Mouse (Mus musculus): ENCODE measurements around the gene Timmdc1.
"Not testable (repeated sequence)": the region's sequence is repeated elsewhere in the genome, so short reads cannot be mapped to it uniquely, and the experiment has no call there.

Gene Timmdc1

DNA sequence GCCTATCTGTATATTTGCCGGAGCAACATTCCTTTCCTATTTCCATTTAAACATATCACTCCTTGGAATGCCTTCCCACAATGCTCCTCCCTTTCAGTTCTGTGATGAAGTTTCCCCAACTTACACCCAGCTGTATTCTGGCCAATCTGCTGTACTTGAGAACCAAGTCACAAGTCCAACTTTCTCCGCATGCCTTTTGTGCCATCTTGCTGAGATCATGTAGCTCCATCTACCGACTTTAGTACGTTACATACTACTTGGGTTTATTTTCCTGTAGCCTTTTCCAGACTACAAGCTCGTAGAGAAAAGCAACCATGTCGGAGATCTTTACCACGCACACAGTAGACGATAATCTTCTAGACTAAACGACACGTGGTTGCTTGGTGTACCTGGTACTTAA, 28.6 kb downstream of the Timmdc1 start:
- no peak for DNase-seq

DNA sequence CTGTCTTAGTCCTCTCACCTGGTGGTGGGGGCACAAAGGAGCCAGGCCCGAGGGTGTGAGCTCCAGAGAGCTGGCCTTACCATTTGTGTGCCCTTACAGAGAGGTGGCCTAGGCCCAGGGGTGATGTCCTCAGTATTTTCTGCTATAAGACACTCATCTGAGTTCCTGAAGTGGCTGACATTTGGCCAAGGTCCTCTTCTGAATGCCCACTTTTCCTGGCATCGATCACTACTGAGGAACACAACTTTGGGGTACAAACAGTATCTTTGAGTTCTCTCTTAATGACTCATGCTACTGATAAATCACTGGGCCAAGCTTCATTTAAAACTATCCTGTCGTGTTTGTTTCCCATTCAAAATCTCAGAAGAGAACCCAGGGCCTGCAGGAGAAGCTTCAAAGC, 29.9 kb downstream of the Timmdc1 start:
- DNase-seq, result no peak

DNA sequence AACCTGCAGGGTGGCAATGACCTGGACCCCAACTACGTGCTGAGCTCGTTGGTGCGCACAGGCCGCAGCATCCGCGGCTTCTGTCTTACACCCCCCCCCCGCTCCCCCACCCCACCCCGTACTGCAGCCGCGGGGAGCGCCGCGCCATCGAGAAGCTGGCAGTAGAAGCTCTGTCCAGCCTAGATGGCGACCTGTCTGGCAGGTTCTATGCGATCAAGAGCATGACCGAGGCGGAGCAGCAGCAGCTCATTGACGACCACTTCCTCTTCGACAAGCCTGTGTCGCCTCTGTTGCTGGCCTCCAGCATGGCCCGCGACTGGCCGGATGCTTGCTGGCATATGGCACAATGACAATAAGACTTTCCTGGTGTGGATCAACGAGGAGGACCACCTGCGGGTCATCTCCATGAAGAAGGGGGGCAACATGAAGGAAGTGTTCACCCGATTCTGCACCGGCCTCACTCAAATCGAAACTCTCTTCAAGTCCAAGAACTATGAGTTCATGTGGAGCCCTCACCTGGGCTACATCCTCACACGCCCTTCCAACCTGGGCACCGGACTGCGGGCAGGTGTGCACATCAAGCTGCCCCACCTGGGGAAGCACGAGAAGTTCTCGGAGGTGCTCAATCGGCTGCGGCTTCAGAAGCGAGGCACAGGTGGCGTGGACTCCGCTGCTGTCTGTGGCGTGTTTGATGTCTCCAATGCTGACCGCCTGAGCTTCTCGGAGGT, 38.7 kb downstream of the Timmdc1 start:
- peak; percentile 10 to 14 for DNase-seq

DNA sequence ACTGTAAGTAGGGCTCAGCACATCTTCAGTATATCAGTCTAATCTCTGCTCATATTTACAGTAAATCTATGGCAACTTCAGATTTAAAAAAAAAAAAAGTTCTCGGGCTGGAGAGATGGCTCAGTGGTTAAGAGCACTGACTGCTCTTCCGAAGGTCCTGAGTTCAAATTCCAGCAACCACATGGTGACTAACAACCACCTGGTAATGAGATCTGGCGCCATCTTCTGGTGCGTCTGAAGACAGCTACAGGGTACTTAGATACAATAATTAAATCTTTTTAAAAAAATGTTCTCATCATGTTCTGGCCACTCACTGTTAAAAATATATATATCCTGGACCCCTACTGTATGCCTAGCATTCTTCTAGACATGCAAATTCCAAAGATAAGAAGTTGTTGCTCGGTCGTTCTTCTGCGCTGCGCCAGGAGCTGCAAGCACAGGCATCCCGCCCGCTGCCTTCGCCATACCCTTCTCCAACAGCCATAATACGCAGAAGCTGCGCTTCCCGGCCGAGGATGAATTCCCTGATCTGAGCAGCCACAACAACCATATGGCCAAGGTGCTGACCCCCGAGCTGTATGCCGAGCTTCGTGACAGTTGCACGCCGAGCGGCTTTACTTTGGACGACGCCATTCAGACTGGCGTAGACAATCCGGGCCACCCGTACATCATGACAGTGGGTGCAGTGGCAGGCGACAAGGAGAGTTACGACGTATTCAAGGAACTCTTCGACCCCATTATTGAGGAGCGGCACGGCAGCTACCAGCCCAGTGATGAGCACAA, 39.5 kb downstream of the Timmdc1 start:
- DNase-seq, result peak; percentile 32 to 33

DNA sequence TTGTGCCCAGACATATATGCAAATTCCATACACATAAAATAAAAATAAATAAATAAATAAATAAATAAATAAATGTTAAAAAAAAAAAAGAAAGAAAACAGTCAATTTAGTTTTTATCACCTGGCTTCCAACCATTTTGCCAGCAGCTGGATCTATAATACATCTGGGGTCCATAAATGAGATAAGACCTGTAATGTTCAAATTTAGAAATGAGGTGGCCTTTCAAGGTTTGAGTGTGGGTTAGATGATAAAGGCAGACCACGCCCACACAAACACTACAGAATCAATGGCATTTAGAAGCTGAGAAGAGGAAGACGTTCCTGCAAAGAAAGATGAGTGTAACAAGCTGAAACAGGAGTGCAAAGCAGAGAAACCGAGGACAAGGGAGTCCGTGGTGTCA, 41.1 kb downstream of the Timmdc1 start:
- no peak for DNase-seq

DNA sequence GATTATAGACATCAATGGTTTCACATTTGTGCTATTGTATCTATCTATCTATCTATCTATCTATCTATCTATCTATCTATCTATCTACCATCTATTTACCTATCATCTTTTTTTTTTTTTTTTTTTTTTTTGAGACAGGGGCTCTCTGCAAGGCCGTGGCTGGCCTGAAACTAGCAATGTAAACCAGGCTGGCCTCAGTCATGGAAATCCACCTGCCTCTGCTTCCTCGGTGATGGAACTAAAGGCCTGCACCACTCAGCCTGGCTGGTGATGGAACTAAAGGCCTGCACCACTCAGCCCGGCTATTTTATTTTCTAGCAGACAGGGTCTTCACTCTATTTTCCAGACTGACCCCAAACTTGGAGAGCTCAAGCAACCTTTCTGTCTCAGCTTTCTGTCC, 44.2 kb downstream of the Timmdc1 start:
- DNase-seq, result no peak

DNA sequence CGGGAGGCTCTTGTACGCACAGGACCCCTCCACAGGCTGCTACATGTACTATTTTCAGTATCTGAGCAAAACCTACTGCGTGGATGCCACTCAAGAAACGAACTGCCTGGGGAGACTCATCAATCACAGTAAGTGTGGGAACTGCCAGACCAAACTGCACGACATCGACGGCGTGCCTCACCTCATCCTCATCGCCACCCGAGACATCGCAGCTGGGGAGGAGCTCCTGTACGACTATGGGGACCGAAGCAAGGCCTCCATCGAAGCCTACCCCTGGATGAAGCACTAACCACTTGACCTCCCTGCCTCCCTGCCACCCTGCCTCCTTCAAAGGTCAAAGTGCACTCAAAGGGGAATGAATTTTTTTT, 45.2 kb downstream of the Timmdc1 start:
- DNase-seq, result not testable (repeated sequence)

DNA sequence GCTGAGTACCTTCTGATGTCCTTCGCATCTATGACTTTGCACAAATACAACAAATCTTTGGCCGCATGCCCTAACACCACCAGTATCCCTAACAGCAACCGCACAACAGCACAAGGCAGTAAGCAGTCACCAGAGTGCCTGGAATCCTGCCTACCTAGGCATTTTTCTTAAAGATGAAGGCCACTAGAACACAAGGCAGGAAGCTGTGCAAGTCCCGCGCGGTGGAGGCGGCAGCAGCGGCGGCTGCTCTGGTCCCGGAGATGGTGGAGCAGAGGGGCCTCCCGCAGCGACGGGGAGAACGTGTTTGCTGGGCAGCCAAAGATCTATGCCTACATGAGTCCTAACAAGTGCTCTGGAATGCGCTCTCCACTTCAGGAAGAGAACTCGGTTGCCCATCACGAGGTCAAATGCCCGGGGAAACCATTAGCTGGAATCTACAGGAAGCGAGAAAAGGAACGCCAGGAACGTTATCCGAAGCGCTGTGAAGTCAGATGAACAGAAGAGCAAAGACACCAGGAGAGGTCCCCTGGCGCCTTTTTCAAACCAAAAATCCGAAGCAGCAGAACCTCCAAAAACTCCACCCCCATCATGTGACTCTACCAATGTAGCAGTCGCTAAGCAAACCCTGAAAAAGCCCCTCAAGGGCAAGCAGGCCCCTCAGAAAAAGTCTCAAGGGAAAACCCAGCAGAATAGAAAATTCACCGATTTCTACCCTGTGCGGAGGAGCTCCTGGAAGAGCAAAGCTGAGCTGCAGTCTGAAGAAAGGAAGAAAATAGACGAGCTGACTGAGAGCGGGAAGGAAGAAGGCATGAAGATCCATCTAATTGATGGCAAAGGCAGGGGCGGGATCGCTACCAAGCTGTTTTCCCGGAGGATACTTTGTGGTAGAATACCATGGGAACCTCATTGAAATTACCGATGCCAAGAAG, 45.9 kb downstream of the Timmdc1 start:
- DNase-seq, result peak; percentile 51 to 61

DNA sequence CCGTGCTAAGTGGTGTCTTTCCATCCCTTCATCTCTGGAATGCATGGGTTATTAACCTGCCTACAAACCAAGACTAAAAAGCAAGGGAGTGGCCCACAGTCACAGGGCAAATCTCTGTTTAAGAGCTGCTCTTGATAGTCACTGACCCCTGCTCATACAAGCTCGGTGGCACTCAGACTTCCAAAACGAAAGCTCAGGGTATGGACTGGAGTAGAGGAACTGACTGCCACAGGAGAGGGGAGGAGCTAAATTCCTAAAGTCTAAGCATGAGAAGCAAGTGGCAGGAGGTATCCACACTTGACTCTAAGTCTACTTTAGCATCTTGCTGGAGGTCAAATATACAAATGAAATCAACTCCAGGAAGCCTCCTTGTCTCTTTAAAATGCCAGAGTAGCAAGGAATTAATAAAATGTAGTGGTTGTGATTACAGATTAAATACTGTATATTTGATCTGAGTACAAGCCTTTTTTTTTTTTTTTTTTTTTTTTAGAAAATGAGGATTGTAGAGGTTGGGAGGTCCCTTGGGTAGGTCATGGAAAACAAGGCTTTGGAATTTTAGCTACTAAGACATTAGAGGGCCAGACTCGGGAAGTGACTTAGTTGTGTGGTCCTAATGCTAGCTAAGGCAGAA, 46.7 kb downstream of the Timmdc1 start:
- DNase-seq, result no peak

DNA sequence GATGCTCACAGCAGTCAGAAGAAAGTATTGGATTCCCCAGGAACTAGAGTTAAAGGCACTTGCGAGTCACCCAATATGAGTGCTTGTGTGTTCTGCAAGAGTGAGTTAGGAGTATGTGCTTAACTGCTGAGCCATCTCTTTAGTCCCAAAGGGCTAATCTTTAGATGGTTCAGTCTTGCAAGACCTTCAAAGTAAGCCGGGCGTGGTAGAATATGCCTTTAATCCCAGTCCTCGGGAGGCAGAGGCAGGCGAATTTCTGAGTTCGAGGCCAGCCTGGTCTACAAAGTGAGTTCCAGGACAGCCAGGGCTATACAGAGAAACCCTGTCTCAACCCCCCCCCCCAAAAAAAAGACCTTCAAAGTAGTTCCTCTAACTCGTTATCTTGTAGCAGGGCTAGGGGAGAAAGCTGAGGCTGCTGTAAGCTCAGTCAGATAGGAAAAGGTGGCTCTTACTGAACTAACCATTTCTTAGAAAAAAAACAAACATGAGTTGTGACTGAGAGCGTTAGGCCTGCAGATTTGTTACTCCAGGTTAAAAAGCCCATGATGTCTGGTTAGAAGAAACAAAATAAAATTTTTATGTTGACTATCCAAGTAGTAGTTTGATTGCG, 47.7 kb downstream of the Timmdc1 start:
- no peak for DNase-seq

DNA sequence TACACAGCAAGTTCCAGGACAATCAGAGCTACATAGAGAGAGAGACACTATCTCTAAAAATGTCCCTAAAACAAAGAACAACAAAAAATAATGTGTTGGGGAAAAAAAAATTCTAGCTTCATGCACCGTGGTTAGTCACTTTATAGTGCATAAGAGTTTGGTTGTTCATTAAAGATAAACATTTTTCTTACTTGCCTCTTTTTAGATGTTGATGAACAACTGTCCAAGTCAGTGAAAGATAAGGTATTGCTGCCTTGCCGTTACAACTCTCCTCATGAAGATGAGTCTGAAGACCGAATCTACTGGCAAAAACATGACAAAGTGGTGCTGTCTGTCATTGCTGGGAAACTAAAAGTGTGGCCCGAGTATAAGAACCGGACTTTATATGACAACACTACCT, 48.8 kb downstream of the Timmdc1 start:
- no peak for DNase-seq

DNA sequence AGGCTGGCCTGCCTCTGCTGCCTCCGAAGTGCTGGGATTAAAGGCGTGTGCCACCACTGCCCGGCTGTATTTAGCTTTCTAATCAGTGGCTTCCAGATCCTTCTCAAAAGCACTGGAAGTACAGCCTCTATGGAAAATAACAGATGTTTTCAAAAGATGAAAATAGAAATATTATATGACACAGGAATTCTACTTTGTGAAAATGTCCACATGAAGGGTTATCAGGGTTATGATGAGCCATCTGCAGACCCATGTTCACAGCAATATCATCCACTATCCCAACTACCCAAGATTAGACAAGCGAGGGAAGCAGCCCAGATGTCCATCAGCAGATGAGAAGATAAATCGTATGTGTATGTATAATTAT, 50.0 kb downstream of the Timmdc1 start:
- DNase-seq, result no peak

DNA sequence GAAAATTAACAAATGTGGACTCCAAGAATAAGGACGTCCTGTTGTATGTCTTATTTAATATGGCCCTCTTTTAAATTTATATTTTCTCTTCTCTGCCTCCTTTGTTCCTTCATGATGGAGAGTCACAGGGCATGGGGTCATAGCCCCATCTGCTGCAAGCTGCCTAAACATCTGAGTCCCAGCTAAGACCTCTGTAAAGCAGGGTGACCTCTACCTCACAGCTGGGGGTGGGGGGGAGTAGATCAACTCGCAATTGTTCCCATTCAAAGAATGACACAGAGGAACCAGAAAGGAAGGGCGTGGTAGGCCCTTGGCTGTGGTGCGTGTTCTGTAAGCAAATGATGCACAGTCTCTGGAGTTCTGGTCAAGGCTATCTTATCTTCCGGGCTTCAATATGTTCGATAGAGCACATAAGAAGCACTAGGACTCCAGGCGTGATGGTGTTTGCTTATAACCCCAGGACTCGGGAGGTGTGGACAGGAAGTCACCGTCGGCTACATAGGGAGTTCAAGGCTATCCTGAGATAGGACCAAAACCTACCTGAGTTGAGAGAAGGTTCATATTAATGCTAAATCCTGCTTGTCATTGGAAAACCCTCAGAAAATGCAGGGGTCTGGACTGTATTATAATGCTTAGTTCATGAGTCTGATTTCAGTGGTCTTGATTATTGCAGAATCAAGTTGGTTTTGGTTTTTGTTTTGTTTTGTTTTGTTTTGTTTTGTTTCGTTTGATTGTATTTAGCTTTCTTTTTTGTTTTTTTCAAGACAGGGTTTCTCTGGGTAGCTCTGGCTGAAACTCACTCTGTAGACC, 50.6 kb downstream of the Timmdc1 start:
- no peak for DNase-seq

DNA sequence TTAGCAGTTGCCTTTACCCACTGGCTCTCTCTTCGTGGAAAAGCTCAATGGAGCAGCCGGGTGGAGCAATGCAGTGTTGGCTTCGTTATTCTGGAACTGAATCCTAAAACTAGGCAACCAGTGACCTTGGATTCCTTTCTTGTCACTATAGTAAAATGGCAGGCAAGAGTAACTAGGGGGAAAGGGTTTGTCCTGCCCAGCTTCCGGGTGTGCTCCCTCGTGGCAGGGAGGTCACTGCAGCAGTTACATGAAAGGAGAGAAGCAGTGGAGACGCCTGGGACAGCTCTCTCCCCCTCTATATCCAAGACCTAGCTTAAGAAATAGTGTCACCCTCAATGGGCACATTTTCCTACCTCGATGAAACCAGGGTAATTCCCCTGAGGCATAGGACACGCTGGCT, 53.0 kb downstream of the Timmdc1 start:
- DNase-seq, result no peak

DNA sequence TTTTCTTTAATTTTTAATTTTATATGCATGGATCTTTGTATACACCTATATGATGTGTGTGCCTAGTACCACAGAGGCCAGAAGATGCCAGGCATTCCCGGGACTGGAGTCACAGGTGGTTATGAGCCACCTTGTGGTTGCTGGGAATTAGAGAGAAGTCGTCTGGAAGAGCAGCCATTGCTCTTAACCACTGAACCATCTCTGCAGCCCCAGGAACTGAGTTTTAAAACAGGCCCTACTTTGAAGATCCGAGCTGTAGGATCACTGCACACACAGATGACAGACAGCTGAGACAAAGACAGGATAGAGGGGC, 53.8 kb downstream of the Timmdc1 start:
- no peak for DNase-seq

DNA sequence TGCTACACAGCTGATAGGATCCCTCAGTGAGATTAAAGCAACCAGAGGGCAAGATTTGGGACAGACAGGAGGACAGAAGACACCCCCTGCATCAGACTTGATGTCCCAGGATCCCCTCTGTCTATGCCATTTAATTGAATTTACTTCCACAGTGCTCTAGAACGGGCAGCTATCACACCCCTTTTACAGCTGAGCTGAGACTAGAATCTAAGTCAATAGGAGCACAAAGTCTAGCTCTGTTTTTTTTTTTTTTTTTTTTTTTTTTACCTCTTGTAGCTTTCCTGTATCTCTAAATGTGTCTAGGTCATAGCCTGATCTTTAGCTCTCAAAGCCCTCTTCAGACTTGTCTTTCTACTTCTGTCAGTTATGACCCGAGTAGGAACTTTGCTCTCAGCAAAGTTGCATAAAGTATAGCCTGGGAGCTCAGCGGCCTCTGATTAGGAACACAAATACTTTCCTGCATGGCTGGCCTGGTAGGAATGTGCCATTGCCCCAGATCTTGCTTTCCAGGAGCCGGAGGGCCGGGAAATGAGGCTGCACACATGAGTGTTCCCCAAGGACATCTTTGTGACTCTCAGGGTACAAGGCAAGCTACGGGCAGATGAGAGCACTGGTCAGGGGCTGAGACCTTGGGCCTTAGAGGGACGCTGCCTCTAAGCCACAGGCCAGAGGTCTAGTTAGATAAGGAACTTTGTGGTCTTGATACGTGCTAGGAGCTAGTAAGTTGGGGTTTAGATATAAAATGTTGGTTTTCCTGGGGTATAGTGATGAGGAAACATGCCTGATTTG, 54.4 kb downstream of the Timmdc1 start:
- no peak for DNase-seq

DNA sequence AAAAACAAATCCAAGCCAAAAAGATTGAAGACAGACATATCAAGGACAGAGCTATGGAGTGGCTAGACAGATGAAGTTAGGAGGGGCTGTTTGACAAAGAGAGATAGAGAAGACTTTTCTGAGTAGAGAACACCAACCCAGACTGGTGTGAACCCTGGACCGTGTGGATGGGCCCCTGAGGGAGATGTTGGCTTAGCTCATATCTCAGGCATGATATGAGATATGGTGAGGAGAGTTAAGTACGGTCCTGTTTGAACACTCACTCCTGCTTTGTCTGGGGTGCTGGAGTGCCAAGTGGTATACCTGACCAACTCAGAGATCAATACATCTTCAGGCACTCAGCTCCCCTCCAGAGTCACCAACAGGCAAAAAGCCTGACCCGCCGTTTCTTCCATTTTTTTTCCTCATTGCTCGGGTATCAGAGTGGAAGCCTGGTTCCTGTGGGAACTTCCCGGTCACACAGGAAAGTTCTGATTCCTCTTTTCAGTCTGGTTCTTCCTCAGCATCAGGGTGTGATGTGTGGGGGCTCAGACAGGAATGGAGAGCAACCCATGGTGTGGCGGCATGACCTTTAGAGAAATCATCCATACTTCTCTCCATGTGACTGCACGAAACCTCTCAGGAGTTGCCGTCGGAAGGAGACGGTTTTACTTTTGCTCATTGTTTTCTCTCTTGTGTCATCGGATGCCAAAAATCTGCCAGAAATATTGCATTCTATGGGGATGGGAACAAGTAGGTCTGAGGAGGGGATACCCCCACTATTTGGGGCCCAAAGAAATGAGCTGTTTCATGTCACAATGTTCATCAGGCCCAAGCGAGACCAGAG, 55.2 kb downstream of the Timmdc1 start:
- DNase-seq, result no peak

DNA sequence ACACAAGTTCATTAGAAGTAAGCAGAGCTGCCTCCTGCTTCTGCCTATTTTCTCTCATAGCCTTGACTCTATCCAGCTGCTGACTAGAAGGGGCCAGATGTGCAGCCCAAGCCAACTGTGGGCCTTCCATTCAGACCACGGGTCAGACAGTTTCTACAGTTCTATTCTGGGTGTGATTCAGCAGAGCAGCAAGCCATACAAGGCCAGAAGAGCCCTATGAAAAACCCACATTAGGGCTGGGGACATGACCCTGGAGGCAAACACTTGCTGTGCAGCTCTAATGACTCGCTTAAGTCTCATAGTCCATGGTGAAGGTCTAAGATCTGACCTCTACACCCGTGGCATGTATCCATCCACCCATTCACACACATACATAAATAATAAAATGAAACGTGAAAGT, 56.4 kb downstream of the Timmdc1 start:
- no peak for DNase-seq

DNA sequence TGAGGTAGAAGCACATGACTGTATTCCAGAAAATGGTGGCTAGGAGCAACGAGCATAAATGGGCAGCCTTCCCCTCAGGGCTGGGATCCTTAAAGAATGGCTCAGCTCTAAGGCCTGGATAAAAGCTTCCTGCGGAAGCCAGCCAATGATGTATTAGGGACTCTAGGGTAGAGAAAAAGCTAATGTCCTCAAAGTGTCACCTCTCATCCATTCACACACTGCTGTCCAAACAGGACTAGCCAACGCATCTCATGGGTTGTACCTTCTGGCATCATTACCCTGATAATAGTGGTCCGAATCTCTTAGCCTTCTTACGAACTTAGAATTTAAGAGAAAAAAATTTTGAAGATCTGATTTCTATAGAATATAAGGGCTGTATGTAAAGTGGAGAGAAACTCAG, 59.2 kb downstream of the Timmdc1 start:
- no peak for DNase-seq

DNA sequence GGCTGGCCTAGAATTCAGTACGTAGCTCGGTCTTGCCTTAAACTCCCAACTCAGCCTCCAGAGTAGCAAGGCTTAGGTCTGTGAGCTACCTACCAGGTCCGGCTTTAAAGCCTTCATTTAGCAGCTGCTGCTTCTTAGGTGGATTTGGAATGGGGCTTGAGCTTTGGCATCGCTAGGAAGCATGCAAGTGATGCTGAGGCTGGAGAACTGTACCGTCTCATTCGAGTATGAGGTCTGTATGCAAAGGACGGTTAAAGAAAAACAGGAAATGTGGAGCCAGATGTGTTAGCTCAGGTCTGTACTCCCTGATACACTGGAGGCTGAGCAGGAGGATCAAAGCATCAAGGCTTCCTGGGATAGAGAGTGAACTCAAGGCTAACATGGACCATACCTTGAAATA, 60.3 kb downstream of the Timmdc1 start:
- no peak for DNase-seq
